Mouse (Mus musculus) limb, embryonic 14.5 days (tissue): Measurements from ENCODE around the gene Cirbp. TPM values are rescaled to one million over a fixed set of nuclear protein-coding genes. Genes with fewer than 3 reads are reported as not detected.

Experiments used
- ATAC-seq: fragments of 200-750 bp; cut with Nextera tagmentation; 2 replicates; pipeline ENCODE4 v1.8.0; 2017; ENCODE audit warnings: low read depth, moderate number of reproducible peaks, moderate TSS enrichment; ENCODE audit not compliant: low FRiP score
- DNase-seq: peaks from one replicate; pipeline ENCODE4 v3.0.0-alpha.2; 2015; ENCODE audit warnings: low spot score
- H3K27ac ChIP-seq: fragments of 300-500 bp; sonication (generic); replicated peaks from 2 replicates; pipeline ENCODE4 v1.5.1; 2014; ENCODE audit warnings: low read depth, mild to moderate bottlenecking, low read length, moderate library complexity, mixed read lengths
- H3K27me3 ChIP-seq: fragments of 300-500 bp; sonication (generic); 2 replicates; pipeline ENCODE4 v1.6.1; 2014; ENCODE audit warnings: low read length, mixed read lengths; ENCODE audit not compliant: control insufficient read depth, insufficient read depth
- H3K36me3 ChIP-seq: fragments of 300-500 bp; sonication (generic); 2 replicates; pipeline ENCODE4 v1.6.1; 2014; ENCODE audit warnings: mild to moderate bottlenecking, low read length, moderate library complexity, mixed read lengths; ENCODE audit not compliant: control insufficient read depth, insufficient read depth
- H3K4me1 ChIP-seq: fragments of 300-500 bp; sonication (generic); 2 replicates; pipeline ENCODE4 v1.6.1; 2014; ENCODE audit warnings: antibody characterized with exemption, low read length, mixed read lengths; ENCODE audit not compliant: control insufficient read depth, insufficient read depth
- H3K4me2 ChIP-seq: fragments of 300-500 bp; sonication (generic); replicated peaks from 2 replicates; pipeline ENCODE4 v1.6.1; 2014; ENCODE audit warnings: low read depth, mild to moderate bottlenecking, low read length, moderate library complexity; ENCODE audit not compliant: severe bottlenecking
- H3K4me3 ChIP-seq: fragments of 300-500 bp; sonication (generic); replicated peaks from 2 replicates; pipeline ENCODE4 v1.5.1; 2014; ENCODE audit warnings: low read length
- H3K9ac ChIP-seq: fragments of 300-500 bp; sonication (generic); 2 replicates; pipeline ENCODE4 v1.6.1; 2014; ENCODE audit warnings: mild to moderate bottlenecking, low read depth, low read length, moderate library complexity; ENCODE audit not compliant: severe bottlenecking
- H3K9me3 ChIP-seq: fragments of 300-500 bp; sonication (generic); 2 replicates; pipeline ENCODE4 v1.6.1; 2016; ENCODE audit warnings: low read length; ENCODE audit not compliant: control insufficient read depth
- POLR2A ChIP-seq: fragments of 200-500 bp; IDR thresholded peaks from 2 replicates; pipeline ENCODE4 v1.8.0; 2012; ENCODE audit warnings: inconsistent platforms, mild to moderate bottlenecking, moderate library complexity, borderline replicate concordance; ENCODE audit not compliant: insufficient read depth, insufficient read length; ENCODE audit errors: extremely low read depth
- WGBS: fragments of 180-500 bp; shearing (Covaris S2); extraction: QIAGEN DNeasy Blood & Tissue Kit; methylation state at CpG from one replicate; pipeline ENCODE4 v1.1.7; 2014; 5-methylcytosine and 5-hydroxymethylcytosine counted together
- polyA plus RNA-seq, 2 experiments: library from polyadenylated mRNA; depleted of rRNA in 1 of 2; stranded (reverse) in 1 of 2; unstranded in 1 of 2; fragments of >200 nt; fragmentation: Nextera tagmentation in 1 of 2; extraction: Ambion mirVana in 1 of 2; gene quantifications; 2 replicates each; pipeline versions ENCODE4 v1.2.1 to v1.2.3; 2012 to 2014

Cirbp gene
- polyA plus RNA-seq, 2 experiments, result 101 to 289 TPM

GRCm38 (mm10) chr10:80149291-80150225, 16.2 kb upstream of the Cirbp start:
- WGBS, result under 1% methylated on average over 64 of the region's 88 CpGs
- no peaks in the 10 kb centered on the region for H3K27me3 ChIP-seq
- H3K4me3 ChIP-seq, result peak overlapping the region; percentile 99
- H3K4me2 ChIP-seq, result peak overlapping the region; percentile 93
- peak; percentile 99 for DNase-seq
- H3K27ac ChIP-seq, result peak overlapping the region; percentile 99
- peak overlapping the region; percentile 98 for H3K9ac ChIP-seq
- peak; percentile 88; the same call in 1 of the 2 replicates for TF ChIP-seq POLR2A
- H3K4me1 ChIP-seq, result peaks cover 26% of the 10 kb centered on the region
- H3K9me3 ChIP-seq, result no peaks in the 10 kb centered on the region
- peak; percentile 84 for ATAC-seq
- peaks cover 66% of the 10 kb centered on the region for H3K36me3 ChIP-seq

- H3K4me2 ChIP-seq, result peak overlapping the region; percentile 93
- peaks cover 26% of the 10 kb centered on the region for H3K4me1 ChIP-seq
- H3K9me3 ChIP-seq, result no peaks in the 10 kb centered on the region
- under 1% methylated on average over 41 of the region's 71 CpGs for WGBS
- TF ChIP-seq POLR2A, result 0 out of 2 replicates have a peak, but pooled peaks have one; percentile 14
- ATAC-seq (no peak), DNase-seq (peak; percentile 70)
- peak overlapping the region; percentile 99 for H3K4me3 ChIP-seq
- H3K27ac ChIP-seq, result peak overlapping the region; percentile 96
- peak overlapping the region; percentile 98 for H3K9ac ChIP-seq
- no peaks in the 10 kb centered on the region for H3K27me3 ChIP-seq
- H3K36me3 ChIP-seq, result peaks cover 66% of the 10 kb centered on the region
Measured at GRCm38 (mm10) chr10:80150226-80151210, 15.3 kb upstream of the Cirbp start.

GRCm38 (mm10) chr10:80151211-80152034, 14.4 kb upstream of the Cirbp start:
- H3K4me2 ChIP-seq, result peak overlapping the region; percentile 93
- WGBS, result under 1% methylated on average over 25 of the region's 26 CpGs
- peak overlapping the region; percentile 99 for H3K4me3 ChIP-seq
- H3K36me3 ChIP-seq, result peaks cover 66% of the 10 kb centered on the region
- no peaks in the 10 kb centered on the region for H3K27me3 ChIP-seq
- DNase-seq, result peak; percentile 37
- H3K4me1 ChIP-seq, result peaks cover 26% of the 10 kb centered on the region
- peak overlapping the region; percentile 98 for H3K9ac ChIP-seq
- H3K27ac ChIP-seq, result peak overlapping the region; percentile 96
- ATAC-seq, result no peak
- H3K9me3 ChIP-seq, result no peaks in the 10 kb centered on the region
- no peak for TF ChIP-seq POLR2A

GRCm38 (mm10) chr10:80152071-80152872, 13.5 kb upstream of the Cirbp start:
- Histone ChIP-seq H3K27me3 (no peaks in the 10 kb centered on the region), H3K9ac (peak overlapping the region; percentile 98), H3K36me3 (peaks cover 73% of the 10 kb centered on the region), H3K4me1 (peaks cover 31% of the 10 kb centered on the region), H3K4me3 (peak overlapping the region; percentile 99), H3K27ac (peak overlapping the region; percentile 96), H3K9me3 (no peaks in the 10 kb centered on the region), H3K4me2 (peak overlapping the region; percentile 93)
- ATAC-seq (no peak), DNase-seq (no peak)
- TF ChIP-seq POLR2A, result no peak
- 5% methylated on average over 15 of the region's 15 CpGs for WGBS
